Comparison of ENCODE assay signal across 9 mouse cellular contexts in the genomic region with DNA sequence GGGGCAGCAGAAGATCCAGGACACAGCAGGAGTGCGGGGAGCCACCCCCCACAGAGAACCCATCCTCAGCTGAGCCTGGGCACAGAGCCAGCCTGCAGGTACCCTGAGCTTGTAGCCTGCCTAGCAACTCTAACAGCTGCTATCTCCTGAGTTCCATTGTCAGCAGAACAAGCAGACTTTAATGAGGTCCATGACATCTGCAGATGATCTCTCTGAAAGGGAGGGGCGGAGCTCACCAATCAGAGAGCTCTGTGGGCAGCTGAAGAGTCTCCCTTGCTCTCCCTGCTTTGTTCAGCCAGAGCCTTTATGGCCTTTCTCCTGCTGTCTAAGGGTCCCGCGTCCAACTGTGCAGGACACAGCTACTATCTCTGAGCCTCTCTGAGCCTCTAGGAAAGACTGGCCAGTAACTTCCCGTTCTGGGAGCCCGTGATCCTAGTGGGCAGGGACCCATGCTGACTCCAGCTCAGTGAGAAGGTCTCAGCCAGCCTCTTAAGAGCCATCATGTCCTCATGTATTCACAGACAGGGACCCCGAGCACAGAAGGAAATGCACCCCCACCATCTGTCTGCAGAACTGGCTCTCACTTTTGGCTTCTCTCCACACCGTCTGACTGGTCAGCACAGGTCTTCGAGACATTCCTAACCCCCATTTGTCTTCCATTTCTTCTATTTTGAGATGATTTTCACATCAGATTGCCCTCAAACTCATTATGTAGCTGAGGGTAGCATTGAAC. TPM values are rescaled to one million over a fixed set of nuclear protein-coding genes. Genes with fewer than 3 reads are reported as not detected.
A peak's percentile ranks its signal among the peaks of the same experiment; 100 is the strongest.
DNase-seq lines count a peak whose midpoint lies in the region; ATAC-seq and TF ChIP-seq lines count a peak whose summit lies in the region.
"Had no signal": no experiment of that assay in that cellular context is flagged by ENCODE, and none has a peak within 500 bp of the region (broad histone marks: within the 10 kb centered on the region; RNA-seq: fewer than 3 reads in every experiment).

No protein-coding gene starts in this region.

- DNase-seq in cerebellum, adult 2 months: peak; percentile 42 to 50
- peak; percentile 86 for DNase-seq in embryonic facial prominence, embryonic 14.5 days (ENCODE audit: low spot score)
- peak; percentile 38 for DNase-seq in right cerebral cortex, postnatal 25 days
- DNase-seq in spleen, postnatal 36 days (ENCODE audit: low spot score in 2 of 2): no peak
- no peak for DNase-seq in adrenal gland, postnatal 4 days (ENCODE audit: low spot score in 2 of 2)
- no peak for DNase-seq in liver

- no peaks in the 10 kb centered on the region for H3K27me3 ChIP-seq in cerebellum, adult 2 months (ENCODE audit: control insufficient read depth, insufficient read depth, low read length)
- H3K27me3 ChIP-seq in embryonic facial prominence, embryonic 14.5 days (replicated peaks; ENCODE audit: control insufficient read depth, insufficient read depth, low read length): no peaks in the 10 kb centered on the region
- H3K27me3 ChIP-seq in kidney, embryonic 14.5 days (ENCODE audit: control insufficient read depth, insufficient read depth, low read length): no peaks in the 10 kb centered on the region
- H3K27me3 ChIP-seq in limb, embryonic 15.5 days: no peaks in the 10 kb centered on the region
- H3K27me3 ChIP-seq: lung, embryonic 15.5 days had no signal

- no peak for TF ChIP-seq CTCF in cerebellum, adult 2 months (IDR thresholded peaks at IDR 0.05; ENCODE audit: borderline replicate concordance, insufficient read depth, low read depth, low read length)

- H3K4me2 ChIP-seq in embryonic facial prominence, embryonic 14.5 days (ENCODE audit: low read depth, low read length): no peak overlapping the region
- H3K4me2 ChIP-seq in kidney, embryonic 14.5 days (replicated peaks; ENCODE audit: low read depth, low read length): no peak overlapping the region
- H3K4me2 ChIP-seq in limb, embryonic 15.5 days: no peak overlapping the region
- H3K4me2 ChIP-seq: lung, embryonic 15.5 days had no signal

- H3K9me3 ChIP-seq in embryonic facial prominence, embryonic 14.5 days (ENCODE audit: control insufficient read depth, low read length): no peaks in the 10 kb centered on the region
- no peaks in the 10 kb centered on the region for H3K9me3 ChIP-seq in kidney, embryonic 14.5 days (ENCODE audit: control insufficient read depth, low read length)
- no peaks in the 10 kb centered on the region for H3K9me3 ChIP-seq in limb, embryonic 15.5 days
- H3K9me3 ChIP-seq: lung, embryonic 15.5 days had no signal

- 30% methylated on average over 9 of the region's 9 CpGs for WGBS in cerebellum, adult 2 months
- WGBS in embryonic facial prominence, embryonic 14.5 days: 58% methylated on average over 9 of the region's 9 CpGs
- 42% methylated on average over 9 of the region's 9 CpGs for WGBS in kidney, embryonic 14.5 days
- WGBS in limb, embryonic 15.5 days: 55% methylated on average over 9 of the region's 9 CpGs

- peaks cover 10% of the 10 kb centered on the region for H3K4me1 ChIP-seq in cerebellum, adult 2 months (ENCODE audit: control insufficient read depth, insufficient read depth, low read length)
- H3K4me1 ChIP-seq in embryonic facial prominence, embryonic 14.5 days (ENCODE audit: control insufficient read depth, insufficient read depth, low read length): peaks cover 8% of the 10 kb centered on the region; the same call in 1 of the 2 replicates
- peaks cover 5% of the 10 kb centered on the region; the same call in 1 of the 2 replicates for H3K4me1 ChIP-seq in kidney, embryonic 14.5 days (ENCODE audit: control insufficient read depth, insufficient read depth, low read length)
- H3K4me1 ChIP-seq in limb, embryonic 15.5 days: peaks cover 8% of the 10 kb centered on the region; the same call in 1 of the 2 replicates

- TF ChIP-seq POLR2A in cerebellum, adult 2 months (IDR thresholded peaks at IDR 0.05; ENCODE audit: borderline replicate concordance, insufficient read depth, low read length): no peak

- no peak overlapping the region for H3K9ac ChIP-seq in embryonic facial prominence, embryonic 14.5 days (ENCODE audit: low read depth, low read length)
- H3K9ac ChIP-seq in kidney, embryonic 14.5 days (ENCODE audit: low read depth, low read length): no peak overlapping the region
- H3K9ac ChIP-seq in limb, embryonic 15.5 days: no peak overlapping the region
- H3K9ac ChIP-seq: lung, embryonic 15.5 days had no signal

- ATAC-seq in embryonic facial prominence, embryonic 14.5 days (ENCODE audit: low read depth): peak; percentile 87
- ATAC-seq in kidney, embryonic 14.5 days (ENCODE audit: low FRiP score, low TSS enrichment): peak; percentile 75; the same call in 1 of the 2 replicates
- ATAC-seq in limb, embryonic 15.5 days (ENCODE audit: insufficient number of reproducible peaks, low FRiP score, low TSS enrichment, low read depth): 0 out of 2 replicates have a peak, but pooled peaks have one; percentile 48

- no peak overlapping the region for H3K27ac ChIP-seq in cerebellum, adult 2 months (ENCODE audit: insufficient read depth, low read length)
- H3K27ac ChIP-seq in embryonic facial prominence, embryonic 14.5 days (replicated peaks; ENCODE audit: low read depth, low read length): peak overlapping the region; percentile 17; the same call in 1 of the 2 replicates
- no peak overlapping the region for H3K27ac ChIP-seq in kidney, embryonic 14.5 days (ENCODE audit: low read depth, low read length)
- H3K27ac ChIP-seq in limb, embryonic 15.5 days: no peak overlapping the region
- H3K27ac ChIP-seq: lung, embryonic 15.5 days had no signal

- H3K4me3 ChIP-seq in cerebellum, adult 2 months (replicated peaks; ENCODE audit: insufficient read depth, low read depth, low read length): no peak overlapping the region
- no peak overlapping the region for H3K4me3 ChIP-seq in embryonic facial prominence, embryonic 14.5 days (ENCODE audit: low read depth, low read length)
- no peak overlapping the region for H3K4me3 ChIP-seq in kidney, embryonic 14.5 days (ENCODE audit: low read length)
- no peak overlapping the region for H3K4me3 ChIP-seq in limb, embryonic 15.5 days
- H3K4me3 ChIP-seq: lung, embryonic 15.5 days had no signal

- H3K36me3 ChIP-seq in embryonic facial prominence, embryonic 14.5 days (ENCODE audit: control insufficient read depth, insufficient read depth, low read length): no peaks in the 10 kb centered on the region
- no peaks in the 10 kb centered on the region; the same call in 1 of the 2 replicates for H3K36me3 ChIP-seq in kidney, embryonic 14.5 days (ENCODE audit: control insufficient read depth, insufficient read depth, low read length)
- H3K36me3 ChIP-seq in limb, embryonic 15.5 days: no peaks in the 10 kb centered on the region
- H3K36me3 ChIP-seq: lung, embryonic 15.5 days had no signal

RNA-seq across cellular contexts. Expression of a gene that starts 24.6 kb away (rescaled TPM):
- 31.1 and 32.9 TPM in 2 replicates for polyA plus RNA-seq in cerebellum, adult 2 months (2012; rRNA removed)
- polyA plus RNA-seq in embryonic facial prominence, embryonic 14.5 days (2014; fragmentation: Nextera tagmentation; extraction: Ambion mirVana): 13.0 and 16.7 TPM in 2 replicates
- polyA plus RNA-seq in kidney, embryonic 14.5 days (2014; fragmentation: Nextera tagmentation; extraction: Ambion mirVana): 16.5 and 19.9 TPM in 2 replicates
- polyA plus RNA-seq in limb, embryonic 15.5 days (2015; fragmentation: Nextera tagmentation; extraction: Ambion mirVana): 6.4 and 7.8 TPM in 2 replicates
- total RNA-seq in adrenal gland, postnatal 4 days (2021): 10 to 100 TPM; 22.5 to 26.1 TPM

RNA-seq across cellular contexts. Expression of a gene that starts 41.0 kb away (rescaled TPM):
- not detected in 2 replicates for polyA plus RNA-seq in cerebellum, adult 2 months (2012; rRNA removed)
- polyA plus RNA-seq in embryonic facial prominence, embryonic 14.5 days (2014; fragmentation: Nextera tagmentation; extraction: Ambion mirVana): not detected in 2 replicates
- polyA plus RNA-seq in kidney, embryonic 14.5 days (2014; fragmentation: Nextera tagmentation; extraction: Ambion mirVana): not detected in 2 replicates
- not detected in 2 replicates for polyA plus RNA-seq in limb, embryonic 15.5 days (2015; fragmentation: Nextera tagmentation; extraction: Ambion mirVana)
- total RNA-seq in adrenal gland, postnatal 4 days (2021): not detected
- polyA plus RNA-seq: lung, embryonic 15.5 days had no signal

Comparison
In these comparisons a context has a peak if more than half of its experiments do, and no peak if none do; other contexts are left out.
1. DNase-seq: peak in cerebellum, adult 2 months (2 of 2), embryonic facial prominence, embryonic 14.5 days (single experiment) and right cerebral cortex, postnatal 25 days (single experiment); none in spleen, postnatal 36 days (0 of 2), adrenal gland, postnatal 4 days (0 of 2) and liver (single experiment).
2. Peak in every context shown above with its lines, with median percentiles within 50 percentile points of each other: ATAC-seq.